Mouse (Mus musculus) heart, adult 11 months (tissue): ENCODE measurements around the gene Scd1.
"Not testable (repeated sequence)": the region's sequence is repeated elsewhere in the genome, so short reads cannot be mapped to it uniquely, and the experiment has no call there.

Source experiments
- DNase-seq: peaks from one replicate; pipeline ENCODE4 v3.0.0; 2022

The Scd1 gene

DNA sequence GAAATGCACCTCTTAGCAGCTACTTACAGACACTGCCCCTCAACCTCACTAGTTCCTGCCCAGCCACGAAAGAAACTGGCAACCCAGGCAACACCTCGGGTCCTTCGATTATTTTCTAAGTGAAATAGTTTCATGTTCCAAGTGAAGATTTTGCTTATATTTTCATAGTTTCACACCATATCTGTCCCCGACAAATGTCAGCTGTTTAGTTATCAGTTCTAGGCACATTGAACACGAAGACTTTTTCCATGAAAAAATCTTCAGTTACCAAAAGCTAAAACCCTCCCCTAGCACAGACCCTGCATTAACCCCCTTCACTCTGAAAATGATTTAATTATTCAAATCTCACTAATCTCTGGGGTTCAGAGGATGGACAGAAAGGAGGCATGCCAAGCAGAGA, 10.9 kb downstream of the Scd1 start:
- DNase-seq = no peak

DNA sequence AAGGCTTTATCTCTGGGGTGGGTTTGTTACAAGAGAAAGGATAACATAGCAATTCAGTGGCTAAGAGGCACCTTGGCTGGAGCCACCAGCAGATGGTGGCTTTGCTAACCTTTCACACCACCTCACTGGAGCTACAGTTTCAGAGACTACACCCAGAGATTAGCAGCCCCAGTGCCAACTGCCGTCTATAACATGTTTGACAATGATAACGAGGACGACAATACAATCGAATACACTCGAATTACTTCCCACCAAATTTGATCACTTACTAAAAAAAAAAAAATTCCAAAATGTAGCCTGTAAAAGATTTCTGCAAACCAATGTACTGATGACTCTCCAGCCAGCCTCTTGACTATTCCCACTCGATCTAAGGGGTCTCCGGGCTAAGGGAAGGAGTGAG, 12.7 kb downstream of the Scd1 start:
- DNase-seq = no peak

- peak; percentile 96 for DNase-seq
Measured at GRCm38 (mm10) chr19:44393962-44394422, 13.7 kb downstream of the Scd1 start.

GRCm38 (mm10) chr19:44392339-44393009, 15.2 kb downstream of the Scd1 start:
- DNase-seq = no peak

DNA sequence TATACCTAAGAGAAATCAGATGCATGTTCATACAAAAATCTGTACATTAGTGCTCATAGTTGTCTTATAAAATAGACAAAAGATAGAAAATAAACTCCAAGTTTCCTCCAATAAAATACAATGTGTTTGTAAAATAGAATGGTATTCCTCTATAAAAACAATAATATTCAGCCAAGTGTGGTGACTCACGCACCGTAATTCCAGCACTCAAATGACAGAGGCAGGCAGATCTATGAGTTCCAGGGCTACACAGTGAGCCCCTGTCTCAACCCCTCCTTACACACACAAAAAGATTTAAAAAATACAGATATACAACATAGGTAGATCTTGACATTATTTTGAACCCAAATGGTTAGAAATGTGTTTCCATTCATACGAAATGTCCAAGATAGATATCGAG, 15.8 kb downstream of the Scd1 start:
- no peak for DNase-seq

DNA sequence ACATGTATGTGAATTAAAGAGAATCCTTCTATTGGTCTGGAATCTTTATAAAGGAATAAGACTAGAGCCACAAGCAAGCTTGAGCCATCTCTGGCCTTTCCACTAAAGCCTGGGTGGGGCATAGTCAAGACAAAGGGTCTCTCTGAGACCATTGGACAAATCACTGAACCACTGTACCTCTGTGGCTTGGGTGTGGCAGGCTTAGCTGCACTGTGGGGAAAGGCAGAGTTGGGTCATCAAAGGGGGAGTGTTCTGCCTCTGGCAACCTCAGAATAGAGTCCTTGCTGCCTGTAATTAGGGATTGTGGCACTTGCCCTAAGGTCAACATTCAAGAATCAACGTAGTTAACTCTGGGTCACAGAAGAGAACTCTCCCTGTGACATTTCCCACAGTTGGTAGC, 18.2 kb downstream of the Scd1 start:
- peak; percentile 92 for DNase-seq

GRCm38 (mm10) chr19:44388475-44389428, 18.9 kb downstream of the Scd1 start:
- peak; percentile 100 for DNase-seq

GRCm38 (mm10) chr19:44387746-44388474, 19.8 kb downstream of the Scd1 start:
- DNase-seq = no peak

DNA sequence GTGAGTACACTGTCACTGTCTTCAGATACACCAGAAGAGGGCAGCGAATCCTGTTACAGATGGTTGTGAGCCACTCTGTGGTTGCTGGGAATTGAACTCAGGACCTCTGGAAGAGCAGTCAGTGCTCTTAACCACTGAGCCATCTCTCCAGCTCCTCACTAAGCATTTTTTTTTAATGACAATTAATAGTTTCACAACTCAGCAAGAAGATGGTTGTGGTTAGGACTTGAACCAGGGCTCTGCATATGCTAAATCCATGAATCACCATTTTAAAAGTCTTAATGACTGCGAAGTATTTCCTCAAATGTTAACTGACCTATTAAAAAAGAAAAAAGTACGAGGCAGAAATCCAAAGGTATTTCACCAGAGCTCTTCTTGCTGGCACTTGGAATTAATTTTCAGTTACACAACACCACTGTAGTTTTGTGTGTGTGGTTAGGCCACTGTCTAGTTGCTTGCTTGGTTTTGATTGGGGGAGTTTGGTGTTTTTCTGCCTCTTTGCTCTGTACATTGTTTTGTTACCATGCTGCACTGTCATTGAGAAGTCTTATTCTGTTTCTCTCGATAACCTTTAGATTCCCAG, 20.5 kb downstream of the Scd1 start:
- no peak for DNase-seq

DNA sequence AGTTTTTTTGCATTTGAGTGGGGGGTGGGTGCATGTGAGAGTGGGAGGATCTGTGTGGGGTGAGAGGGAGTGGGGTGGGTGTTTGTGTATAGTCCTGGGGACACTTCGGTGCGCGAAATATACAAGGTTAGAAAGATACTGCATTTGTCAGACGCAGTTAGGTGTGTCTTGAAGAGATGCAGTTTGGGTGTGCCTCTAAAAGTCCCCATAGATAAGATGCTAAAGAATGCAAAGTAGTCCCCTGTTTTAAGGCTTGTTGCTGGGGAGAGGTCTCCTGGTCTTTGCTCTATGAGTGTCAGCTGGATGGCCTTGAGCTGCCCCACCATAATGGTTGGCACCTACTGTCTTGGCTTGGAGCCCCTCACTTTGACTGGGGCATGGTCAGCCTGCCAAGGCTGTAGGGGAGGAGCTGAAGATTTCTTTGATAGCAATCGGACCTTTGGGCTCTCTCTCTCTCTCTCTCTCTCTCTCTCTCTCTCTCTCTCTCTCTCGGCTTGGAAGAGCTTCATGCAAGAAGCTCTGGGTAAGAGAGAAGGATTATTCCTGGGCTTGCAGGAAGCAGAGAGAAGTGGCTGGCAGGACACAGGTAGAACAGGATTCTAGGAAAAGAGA, 21.7 kb downstream of the Scd1 start:
- no peak for DNase-seq

DNA sequence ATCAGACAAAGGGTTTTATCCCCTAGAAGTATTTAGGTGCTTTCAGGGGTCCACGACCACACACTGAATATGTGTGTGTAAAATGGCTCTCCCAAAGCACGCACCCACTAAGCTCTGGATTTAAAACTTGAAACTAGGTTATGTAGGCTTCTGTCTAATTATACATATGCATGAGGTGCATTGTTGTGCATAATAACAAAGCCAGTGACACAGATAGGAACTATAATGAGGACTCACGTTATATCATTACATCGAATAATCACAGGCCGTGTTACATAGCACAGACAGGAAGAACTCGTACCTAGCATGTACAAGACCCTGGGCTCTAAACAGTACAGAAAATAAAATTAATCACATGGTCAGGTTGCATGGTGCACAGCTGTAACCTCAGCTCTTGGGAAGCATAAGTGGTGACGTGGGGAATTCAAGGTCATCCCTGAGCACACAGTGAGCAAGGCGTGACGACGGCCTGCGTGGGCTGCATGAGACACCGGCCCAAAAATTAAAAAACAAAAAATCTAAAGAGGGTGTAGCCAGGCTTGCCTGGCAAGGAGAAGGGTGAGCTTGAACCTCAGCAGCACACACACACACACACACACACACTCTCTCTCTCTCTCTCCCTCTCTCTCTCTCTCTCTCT, 24.9 kb downstream of the Scd1 start:
- no peak for DNase-seq

DNA sequence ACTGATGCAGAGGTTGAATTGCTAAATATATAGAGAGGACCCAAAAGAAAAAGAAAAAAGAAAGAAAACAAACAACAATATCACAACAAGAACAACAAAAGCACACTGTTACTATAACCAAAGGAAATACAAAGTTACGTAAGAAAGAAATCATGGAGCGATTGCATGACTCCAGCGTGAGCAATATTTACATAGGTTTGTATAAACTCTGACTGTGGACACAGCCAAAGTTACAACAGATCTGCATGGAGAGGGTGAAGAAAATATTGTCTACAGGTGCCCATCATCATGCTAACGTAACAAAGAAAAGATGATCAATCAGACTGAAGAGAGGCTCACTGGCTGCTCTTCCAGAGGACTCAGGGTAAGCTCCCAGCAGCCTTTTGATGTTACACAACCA, 27.6 kb downstream of the Scd1 start:
- DNase-seq = no peak

DNA sequence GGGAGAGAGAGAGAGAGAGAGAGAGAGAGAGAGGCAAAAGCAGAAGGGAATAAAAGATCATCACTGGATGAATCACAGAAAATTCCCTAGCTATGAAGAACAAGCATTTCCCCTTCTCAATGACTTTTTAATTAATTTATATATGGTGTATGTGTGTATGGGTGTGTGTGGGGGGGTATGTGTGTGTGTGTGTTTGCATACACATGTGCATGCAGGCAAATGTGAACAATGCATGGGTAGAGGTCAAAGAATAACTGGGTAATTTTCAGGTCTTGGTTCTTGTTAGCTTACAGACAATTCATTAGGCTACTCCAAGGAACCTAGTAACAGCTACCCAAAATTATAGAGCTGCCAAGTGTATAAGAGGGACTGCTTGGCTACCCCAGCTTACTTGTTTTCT, 28.6 kb downstream of the Scd1 start:
- no peak for DNase-seq

GRCm38 (mm10) chr19:44377629-44378375, 29.9 kb downstream of the Scd1 start:
- DNase-seq = no peak

DNA sequence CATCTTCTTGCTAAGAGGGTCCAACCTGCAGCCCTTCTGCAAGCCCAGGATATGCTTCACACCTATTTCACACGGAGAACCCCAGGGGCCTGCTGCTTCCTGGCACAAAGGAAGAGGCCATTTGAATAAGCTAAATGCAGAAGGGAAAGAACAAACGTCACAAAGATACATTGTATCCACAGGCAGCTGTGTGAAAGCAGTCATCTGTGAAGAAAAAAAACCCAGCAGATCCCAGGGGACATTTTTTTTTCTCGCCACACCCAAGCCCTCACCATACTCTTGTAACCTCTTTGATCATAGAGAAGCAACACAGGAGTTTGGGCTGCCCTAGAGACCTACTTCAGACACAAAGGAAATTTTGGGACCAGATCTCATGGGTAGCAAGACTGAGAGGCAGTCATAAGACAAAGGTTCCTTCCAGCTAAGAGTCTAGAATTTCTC, 31.1 kb downstream of the Scd1 start:
- DNase-seq = no peak

GRCm38 (mm10) chr19:44372969-44373368, 34.7 kb downstream of the Scd1 start:
- peak; percentile 97 for DNase-seq

DNA sequence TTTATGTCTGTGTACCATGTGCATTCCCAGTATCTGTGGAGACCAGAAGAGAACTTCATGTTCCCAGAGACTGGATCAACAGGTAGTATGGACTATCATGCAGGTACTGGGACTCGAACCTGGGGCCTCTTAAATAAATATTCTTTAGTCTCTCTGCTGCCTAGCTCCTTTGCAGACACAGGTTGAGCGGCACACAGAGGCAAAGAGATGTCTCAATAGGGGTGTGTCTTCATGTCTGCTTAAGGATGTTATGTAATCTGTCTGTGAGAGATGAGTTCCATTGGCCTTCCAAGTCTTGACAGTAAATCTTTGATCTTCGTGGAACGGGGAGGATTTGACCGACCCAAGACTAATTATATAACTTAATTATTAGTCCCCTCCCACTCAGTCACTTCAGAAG, 37.4 kb downstream of the Scd1 start:
- no peak for DNase-seq

GRCm38 (mm10) chr19:44369371-44369770, 38.3 kb downstream of the Scd1 start:
- DNase-seq = no peak

DNA sequence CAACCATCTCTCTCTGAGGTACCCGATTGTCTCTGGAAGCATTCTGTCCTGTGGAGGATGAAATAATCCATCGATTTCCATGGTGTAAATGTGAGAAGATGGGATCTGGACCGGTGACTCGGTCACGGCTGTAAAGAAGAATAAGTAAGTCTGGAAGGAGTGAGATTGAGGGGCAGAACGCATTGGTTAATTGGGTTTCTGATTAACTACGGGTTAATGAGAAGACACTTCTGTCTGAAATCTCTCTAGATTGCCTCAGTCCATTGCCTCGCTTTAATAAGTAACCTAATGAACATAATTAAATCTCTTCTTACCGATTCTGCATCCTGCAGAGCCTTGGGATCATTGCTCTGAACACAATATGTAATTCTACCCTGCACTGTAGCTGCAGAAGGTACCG, 40.6 kb downstream of the Scd1 start:
- DNase-seq = not testable (repeated sequence)

GRCm38 (mm10) chr19:44365733-44366132, 41.9 kb downstream of the Scd1 start:
- DNase-seq = no peak

DNA sequence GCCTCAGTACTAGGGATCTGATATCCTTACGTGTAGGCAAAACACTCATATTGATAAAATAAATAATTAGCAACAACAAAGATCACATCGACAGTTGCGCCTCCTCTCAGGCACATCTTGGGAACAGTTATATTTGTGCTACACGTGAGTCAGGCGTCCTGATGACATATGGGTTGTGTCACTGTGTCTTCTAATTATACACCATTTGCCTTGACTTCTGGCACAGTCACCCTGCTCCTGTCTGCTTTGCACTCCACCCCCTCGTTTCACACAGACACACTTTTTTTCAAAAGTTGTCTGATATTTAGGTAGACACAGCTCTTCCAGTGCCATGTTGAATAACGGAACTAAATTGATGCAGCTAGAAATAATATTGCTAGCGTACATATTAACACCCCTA, 43.6 kb downstream of the Scd1 start:
- DNase-seq = no peak
